Mouse (Mus musculus) CH12.LX (cell line): ENCODE measurements around the gene Lrig2.

Source experiments
- CTCF ChIP-seq, 2 experiments: IDR thresholded peaks in 1 of 2; conservative IDR thresholded peaks in 1 of 2; 2 replicates each; pipeline ENCODE4 v1.5.1; 2011 to 2012; ENCODE audit warnings: low read depth in 2 of 2, low read length in 2 of 2, improper control_type of control experiment in 1 of 2, inconsistent platforms in 1 of 2, mild to moderate bottlenecking in 1 of 2, moderate library complexity in 1 of 2
- EP300 ChIP-seq: IDR thresholded peaks from 2 replicates; pipeline ENCODE4 v1.6.1; 2011; ENCODE audit warnings: low read length, improper control_type of control experiment
- JUND ChIP-seq: conservative IDR thresholded peaks from 2 replicates; pipeline ENCODE4 v1.6.1; 2011; ENCODE audit warnings: low read depth, low read length, improper control_type of control experiment
- MAFK ChIP-seq: IDR thresholded peaks from 2 replicates; pipeline ENCODE4 v1.6.1; 2011; ENCODE audit warnings: low read length, improper control_type of control experiment; ENCODE audit not compliant: insufficient replicate concordance
- POLR2A ChIP-seq: IDR thresholded peaks from 2 replicates; pipeline ENCODE4 v1.6.1; 2011; ENCODE audit warnings: low read depth, mild to moderate bottlenecking, improper control_type of control experiment, low read length
- POLR2AphosphoS2 ChIP-seq: IDR thresholded peaks from 2 replicates; pipeline ENCODE4 v1.6.1; 2011; ENCODE audit warnings: low read depth, low read length, improper control_type of control experiment
- ZC3H11A ChIP-seq: IDR thresholded peaks from 2 replicates; pipeline ENCODE4 v1.6.1; 2012; ENCODE audit warnings: low read depth, mild to moderate bottlenecking, inconsistent platforms, low read length, improper control_type of control experiment
- ZNF384 ChIP-seq: IDR thresholded peaks from 2 replicates; pipeline ENCODE4 v1.6.1; 2012; ENCODE audit warnings: low read depth, low read length, improper control_type of control experiment, inconsistent platforms

DNA sequence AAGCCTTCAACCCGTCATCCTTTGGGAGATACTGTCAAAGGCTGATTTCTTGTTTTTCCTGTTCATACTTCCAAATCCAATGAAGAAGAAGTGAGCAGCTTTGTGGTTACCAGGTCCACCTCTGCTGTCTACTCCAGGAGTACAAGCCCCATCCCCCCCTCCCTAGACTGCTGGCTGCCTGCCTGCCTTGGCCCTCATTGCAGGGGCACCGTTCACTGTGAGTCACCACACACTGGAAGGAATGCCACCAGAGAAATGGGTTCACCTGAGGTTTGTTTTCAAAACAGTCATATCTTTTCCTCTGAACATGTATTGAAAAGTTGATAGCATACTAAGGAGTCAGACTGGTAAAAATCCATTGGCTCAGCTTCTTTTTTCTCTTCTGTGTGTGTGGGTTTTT is 110.5 kb downstream of the Lrig2 start:
- TF ChIP-seq CTCF (conservative IDR thresholded peaks at IDR 0.05 in 1 of 2, IDR thresholded peaks at IDR 0.05 in 1 of 2; ENCODE audit: low read depth in 2 of 2, low read length in 2 of 2) (no peak), ZC3H11A (no peak), POLR2A (no peak), MAFK (no peak), JUND (no peak), POLR2AphosphoS2 (no peak), EP300 (no peak), ZNF384 (no peak)
